Mouse (Mus musculus) ES-Bruce4 (cell line): ENCODE measurements around the gene A2ml1. TPM values are rescaled to one million over a fixed set of nuclear protein-coding genes. Genes with fewer than 3 reads are reported as not detected.

Experiments used
- H3K27ac ChIP-seq: 2 replicates; pipeline ENCODE4 v1.5.1; 2012; ENCODE audit warnings: low read length, inconsistent platforms; ENCODE audit not compliant: insufficient read depth
- H3K27me3 ChIP-seq: 2 replicates; pipeline ENCODE4 v1.6.1; 2012; ENCODE audit warnings: mild to moderate bottlenecking, low read length, inconsistent platforms; ENCODE audit not compliant: control insufficient read depth, poor library complexity, insufficient read depth, severe bottlenecking
- H3K36me3 ChIP-seq: 2 replicates; pipeline ENCODE4 v1.6.1; 2012; ENCODE audit warnings: inconsistent platforms, mild to moderate bottlenecking, low read length, moderate library complexity; ENCODE audit not compliant: control insufficient read depth, poor library complexity, insufficient read depth, severe bottlenecking
- H3K4me1 ChIP-seq: one replicate; pipeline ENCODE4 v1.8.1; 2011; ENCODE audit warnings: low read length; ENCODE audit not compliant: control insufficient read depth, insufficient read depth
- H3K4me3 ChIP-seq: 2 replicates; pipeline ENCODE4 v1.5.1; 2011; ENCODE audit warnings: low read depth, mild to moderate bottlenecking, low read length
- H3K9ac ChIP-seq: 2 replicates; pipeline ENCODE4 v1.6.1; 2012; ENCODE audit warnings: low read depth, mild to moderate bottlenecking, inconsistent platforms; ENCODE audit not compliant: poor library complexity, severe bottlenecking
- H3K9me3 ChIP-seq: replicated peaks from 2 replicates; pipeline ENCODE4 v1.6.1; 2012; ENCODE audit warnings: mild to moderate bottlenecking, low read length, inconsistent platforms; ENCODE audit not compliant: control insufficient read depth, poor library complexity, insufficient read depth, severe bottlenecking
- CTCF ChIP-seq: IDR thresholded peaks from one replicate; pipeline ENCODE4 v1.8.1; 2011; ENCODE audit warnings: low read depth, low read length
- EP300 ChIP-seq: IDR thresholded peaks from 2 replicates; pipeline ENCODE4 v1.6.1; 2011; ENCODE audit warnings: low read depth, low read length; ENCODE audit not compliant: insufficient read depth
- POLR2A ChIP-seq: IDR thresholded peaks from one replicate; pipeline ENCODE4 v1.8.1; 2011; ENCODE audit warnings: low read length; ENCODE audit not compliant: insufficient read depth
- polyA plus RNA-seq: library from polyadenylated mRNA; stranded (reverse); fragments of >200 nt; gene quantifications from 2 replicates; pipeline ENCODE4 v1.2.4, GENCODE M21; 2011; ENCODE audit warnings: low read depth; ENCODE audit not compliant: missing spikeins, insufficient read depth, insufficient read length

The A2ml1 gene
- polyA plus RNA-seq, 1 experiment: not detected

DNA sequence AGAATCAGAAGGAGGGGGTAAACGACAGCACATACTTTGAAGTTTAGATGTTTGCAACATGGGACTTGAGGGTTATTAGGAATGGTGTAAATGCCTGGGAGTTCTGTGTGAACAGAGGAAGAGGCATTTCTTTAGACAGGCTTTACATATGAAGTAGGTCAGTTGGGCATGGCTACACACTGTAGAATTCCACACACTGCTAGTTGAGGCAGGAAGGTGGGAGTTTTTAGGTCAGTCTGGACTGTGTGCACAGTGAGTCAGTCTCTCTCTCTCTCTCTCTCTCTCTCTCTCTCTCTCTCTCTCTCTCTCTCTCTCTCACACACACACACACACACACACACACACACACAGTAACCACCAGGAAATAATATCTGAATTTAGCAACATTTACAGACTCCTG is 86.1 kb downstream of the A2ml1 start:
- H3K27ac ChIP-seq: no peak overlapping the region
- no peaks in the 10 kb centered on the region for H3K36me3 ChIP-seq
- no peaks in the 10 kb centered on the region for H3K9me3 ChIP-seq
- TF ChIP-seq EP300: no peak
- TF ChIP-seq POLR2A: no peak
- no peak for TF ChIP-seq CTCF
- no peaks in the 10 kb centered on the region for H3K27me3 ChIP-seq
- no peak overlapping the region for H3K4me3 ChIP-seq
- H3K9ac ChIP-seq: no peak overlapping the region
- no peaks in the 10 kb centered on the region for H3K4me1 ChIP-seq

DNA sequence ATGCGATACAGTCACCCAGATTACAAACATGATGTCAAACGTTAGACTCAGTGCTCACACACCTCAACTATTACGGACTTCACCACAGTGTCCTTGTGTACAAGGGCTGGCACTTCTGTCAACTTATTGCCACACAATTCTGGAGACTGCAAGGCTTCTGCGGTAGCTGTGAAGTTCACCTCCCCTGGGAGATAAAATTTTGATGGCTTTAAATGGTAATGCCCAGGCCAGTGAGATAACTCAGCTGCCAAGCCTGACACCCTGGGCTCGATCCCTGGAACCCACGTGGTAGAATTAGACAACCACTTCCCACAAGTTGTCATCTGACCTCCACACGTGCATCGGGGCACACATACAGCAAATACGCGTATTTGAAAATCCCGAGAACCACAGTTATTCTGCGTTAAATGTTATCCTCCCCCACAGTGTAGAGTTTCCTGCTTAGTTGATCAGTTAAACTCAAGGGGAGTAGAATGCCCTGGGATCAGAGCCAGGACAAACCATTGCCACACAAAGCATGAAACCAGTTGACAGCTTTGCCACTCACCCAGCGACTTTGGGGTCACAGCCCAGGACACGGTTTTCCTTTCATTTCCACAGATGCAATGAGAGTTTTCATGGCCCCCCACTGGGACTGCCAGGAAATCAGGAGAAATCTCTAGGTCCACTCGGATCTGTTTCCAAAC is 86.6 kb downstream of the A2ml1 start:
- Histone ChIP-seq H3K9ac (no peak overlapping the region), H3K4me3 (no peak overlapping the region), H3K36me3 (no peaks in the 10 kb centered on the region), H3K4me1 (no peaks in the 10 kb centered on the region), H3K27ac (no peak overlapping the region), H3K27me3 (no peaks in the 10 kb centered on the region), H3K9me3 (no peaks in the 10 kb centered on the region)
- TF ChIP-seq POLR2A (no peak), CTCF (no peak), EP300 (no peak)

DNA sequence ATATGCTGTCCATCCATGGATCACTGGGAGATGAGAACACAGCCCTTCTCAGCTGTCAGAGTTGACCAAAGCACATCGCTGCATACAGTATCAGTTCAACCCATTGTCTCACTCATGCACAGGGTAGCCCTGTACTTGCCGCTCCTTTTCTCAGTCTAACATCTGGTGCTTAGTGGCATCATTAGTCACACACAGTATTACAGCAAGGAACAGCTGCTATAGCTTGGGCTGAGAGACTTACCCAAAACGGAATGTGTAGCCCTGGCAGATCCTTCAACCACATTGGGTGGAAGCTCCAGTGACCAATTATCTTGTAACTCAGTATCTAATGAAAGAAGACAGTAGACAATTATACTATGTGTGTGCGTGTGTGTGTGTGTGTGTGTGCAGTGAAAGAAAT is 89.5 kb downstream of the A2ml1 start:
- no peak overlapping the region for H3K27ac ChIP-seq
- H3K4me1 ChIP-seq: no peaks in the 10 kb centered on the region
- no peaks in the 10 kb centered on the region for H3K36me3 ChIP-seq
- H3K27me3 ChIP-seq: no peaks in the 10 kb centered on the region
- H3K9ac ChIP-seq: no peak overlapping the region
- H3K4me3 ChIP-seq: no peak overlapping the region
- TF ChIP-seq POLR2A: no peak
- no peak for TF ChIP-seq CTCF
- TF ChIP-seq EP300: no peak
- no peaks in the 10 kb centered on the region for H3K9me3 ChIP-seq

DNA sequence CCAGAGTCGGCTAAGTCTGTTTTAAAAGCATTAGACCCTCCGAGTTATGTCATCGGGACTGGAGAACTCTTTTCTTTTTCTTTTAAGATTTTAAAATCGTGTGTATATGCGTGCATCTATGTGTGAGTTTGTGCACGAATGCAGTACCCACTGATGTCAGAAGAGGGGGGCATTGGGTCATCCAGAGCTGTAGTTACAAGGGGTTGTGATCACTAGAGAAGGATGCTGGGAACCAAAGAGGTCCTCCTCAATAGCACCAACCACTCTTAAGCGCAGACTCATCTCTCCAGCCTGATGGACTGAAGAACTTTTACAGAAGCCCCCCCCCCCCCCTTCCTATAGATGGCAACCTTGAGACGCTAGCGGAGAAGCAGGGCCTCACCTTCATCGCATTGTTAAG is 91.3 kb downstream of the A2ml1 start:
- Histone ChIP-seq H3K27ac (no peak overlapping the region), H3K9ac (no peak overlapping the region), H3K4me3 (no peak overlapping the region), H3K27me3 (no peaks in the 10 kb centered on the region), H3K4me1 (no peaks in the 10 kb centered on the region), H3K36me3 (no peaks in the 10 kb centered on the region), H3K9me3 (no peaks in the 10 kb centered on the region)
- TF ChIP-seq CTCF (no peak), POLR2A (no peak), EP300 (no peak)

Other genes with a start within 250 kb of the A2ml1 start
- 49.1 and 57.4 TPM in 2 replicates for gene Tulp3, start 225.8 kb downstream of the A2ml1 start, polyA plus RNA-seq
- gene Rhno1, start 218.7 kb downstream of the A2ml1 start, polyA plus RNA-seq: 65.0 and 71.9 TPM in 2 replicates
- 68.7 and 69.2 TPM in 2 replicates for gene Foxm1, start 218.6 kb downstream of the A2ml1 start, polyA plus RNA-seq
- not detected in 2 replicates for gene Tex52, start 206.2 kb downstream of the A2ml1 start, polyA plus RNA-seq
- not detected in 2 replicates for gene Gm44596, start 206.1 kb downstream of the A2ml1 start, polyA plus RNA-seq
- not detected in 2 replicates for gene Nrip2, start 182.3 kb downstream of the A2ml1 start, polyA plus RNA-seq
- 16.3 and 21.6 TPM in 2 replicates for gene Itfg2, start 156.7 kb downstream of the A2ml1 start, polyA plus RNA-seq
- gene Fkbp4, start 142.9 kb downstream of the A2ml1 start, polyA plus RNA-seq: 411 and 413 TPM in 2 replicates
- gene Pzp, start 54.9 kb downstream of the A2ml1 start, polyA plus RNA-seq: 0.94 and 2.6 TPM in 2 replicates
- not detected in 2 replicates for gene Klrb1a, start 41.9 kb upstream of the A2ml1 start, polyA plus RNA-seq
- not detected in 2 replicates for gene Clec2h, start 80.8 kb upstream of the A2ml1 start, polyA plus RNA-seq
- not detected in 2 replicates for gene Klrb1, start 141.5 kb upstream of the A2ml1 start, polyA plus RNA-seq
- gene Klrb1c, start 207.6 kb upstream of the A2ml1 start, polyA plus RNA-seq: not detected in 2 replicates
- not detected in 2 replicates for gene Gm44511, start 244.7 kb upstream of the A2ml1 start, polyA plus RNA-seq
- gene Klrb1b, start 244.7 kb upstream of the A2ml1 start, polyA plus RNA-seq: not detected in 2 replicates